10 mouse cellular contexts compared by ENCODE assay signal in genomic region chr7:142146033-142146432, GRCm38 (mm10). TPM values are rescaled to one million over a fixed set of nuclear protein-coding genes. Genes with fewer than 3 reads are reported as not detected.
DNase-seq lines count a peak whose midpoint lies in the region; TF ChIP-seq lines count a peak whose summit lies in the region.
"Had no signal": no experiment of that assay in that cellular context is flagged by ENCODE, and none has a peak within 500 bp of the region (broad histone marks: within the 10 kb centered on the region; RNA-seq: fewer than 3 reads in every experiment).

No protein-coding gene starts in this region.

- DNase-seq in heart, adult 2 months: peak in 1 of 2 experiments; percentile 14
- no peak for DNase-seq in heart, embryonic 10.5 days (ENCODE audit: low spot score)
- peak; percentile 30 to 57 for DNase-seq in B cell, adult 2 months
- DNase-seq in T-cell, adult 2 months (ENCODE audit: low spot score): peak; percentile 19
- peak; percentile 84 for DNase-seq in embryo, embryonic 10.5 days (ENCODE audit: low spot score)
- peak; percentile 59 to 79 for DNase-seq in kidney, postnatal 36 days
- DNase-seq in lung, postnatal 25 days (ENCODE audit: low spot score): peak; percentile 60
- peak; percentile 15 for DNase-seq in testis, postnatal 14 days (ENCODE audit: low spot score)

- H3K9me3 ChIP-seq in heart, embryonic 10.5 days: no peaks in the 10 kb centered on the region

- H3K9ac ChIP-seq in heart, adult 2 months (ENCODE audit: low read depth, low read length): no peak overlapping the region

- H3K4me3 ChIP-seq in heart, adult 2 months: no peak overlapping the region
- H3K4me3 ChIP-seq in heart, embryonic 10.5 days: no peak overlapping the region

- H3K4me1 ChIP-seq in heart, adult 2 months (ENCODE audit: control insufficient read depth, insufficient read depth, low read length): peaks cover 1% of the 10 kb centered on the region; the same call in 1 of the 2 replicates
- 0 out of 2 replicates have a peak, but pooled peaks cover 5% of the 10 kb centered on the region for H3K4me1 ChIP-seq in heart, embryonic 10.5 days

- H3K79me2 ChIP-seq in heart, adult 2 months (replicated peaks; ENCODE audit: control insufficient read depth, insufficient read depth, low read length): no peaks in the 10 kb centered on the region

- TF ChIP-seq CTCF in heart, adult 2 months (IDR thresholded peaks at IDR 0.05): peak; percentile 74

- no peaks in the 10 kb centered on the region for H3K27me3 ChIP-seq in heart, adult 2 months (ENCODE audit: control insufficient read depth, insufficient read depth, low read length)
- peaks cover 17% of the 10 kb centered on the region for H3K27me3 ChIP-seq in heart, embryonic 10.5 days (ENCODE audit: insufficient read depth, poor library complexity, severe bottlenecking)

- WGBS in heart, adult 2 months: 4% methylated on average over 1 of the region's 1 CpGs
- 9% methylated on average over 1 of the region's 1 CpGs for whole genome bisulfite sequencing in heart, embryonic 10.5 days

- intact Hi-C loops in heart, adult 2 months (cut with DNase I): loop anchor here (2.0 to 10.0 kb wide), 2 partner anchors 61 to 139 kb away; no protein-coding TSS in a partner anchor

- no peaks in the 10 kb centered on the region for H3K36me3 ChIP-seq in heart, adult 2 months (ENCODE audit: control insufficient read depth, insufficient read depth, low read length)
- H3K36me3 ChIP-seq in heart, embryonic 10.5 days: no peaks in the 10 kb centered on the region

- TF ChIP-seq EP300 in heart, adult 2 months (IDR thresholded peaks at IDR 0.05; ENCODE audit: insufficient read depth, low read depth, low read length): no peak

- no peak overlapping the region for H3K27ac ChIP-seq in heart, adult 2 months
- no peak overlapping the region for H3K27ac ChIP-seq in heart, embryonic 10.5 days

- TF ChIP-seq POLR2A in heart, adult 2 months (IDR thresholded peaks at IDR 0.05; ENCODE audit: insufficient read depth, low read depth, low read length): no peak

RNA-seq across cellular contexts. Expression of gene Gm45337, which starts 1.6 kb away (rescaled TPM):
- not detected for total RNA-seq in heart, adult 2 months (2021)
- not detected in 2 replicates for polyA plus RNA-seq in heart, adult 2 months (2012; rRNA removed)
- not detected in 2 replicates for polyA plus RNA-seq in heart, embryonic 10.5 days (2016; fragmentation: Nextera tagmentation; extraction: Ambion mirVana)
- total RNA-seq: left cerebral cortex, postnatal 10 days had no signal
- polyA plus RNA-seq: small intestine, adult 2 months had no signal

RNA-seq across cellular contexts. Expression of gene Gm39115, which starts 10.2 kb away (rescaled TPM):
- total RNA-seq in heart, adult 2 months (2021): not detected
- polyA plus RNA-seq in heart, adult 2 months (2012; rRNA removed): not detected in 2 replicates
- polyA plus RNA-seq in heart, embryonic 10.5 days (2016; fragmentation: Nextera tagmentation; extraction: Ambion mirVana): not detected in 2 replicates
- total RNA-seq: left cerebral cortex, postnatal 10 days had no signal
- polyA plus RNA-seq: small intestine, adult 2 months had no signal

RNA-seq across cellular contexts. Expression of gene Gm29735, which starts 10.9 kb away (rescaled TPM):
- not detected for total RNA-seq in heart, adult 2 months (2021)
- polyA plus RNA-seq in heart, adult 2 months (2012; rRNA removed): not detected in 2 replicates
- not detected in 2 replicates for polyA plus RNA-seq in heart, embryonic 10.5 days (2016; fragmentation: Nextera tagmentation; extraction: Ambion mirVana)
- total RNA-seq: left cerebral cortex, postnatal 10 days had no signal
- polyA plus RNA-seq: small intestine, adult 2 months had no signal

RNA-seq across cellular contexts. Expression of gene Gm4553, which starts 19.5 kb away (rescaled TPM):
- not detected for total RNA-seq in heart, adult 2 months (2021)
- not detected in 2 replicates for polyA plus RNA-seq in heart, adult 2 months (2012; rRNA removed)
- polyA plus RNA-seq in heart, embryonic 10.5 days (2016; fragmentation: Nextera tagmentation; extraction: Ambion mirVana): not detected in 2 replicates
- total RNA-seq: left cerebral cortex, postnatal 10 days had no signal
- polyA plus RNA-seq: small intestine, adult 2 months had no signal

RNA-seq across cellular contexts. Expression of gene Gm45618, which starts 25.5 kb away (rescaled TPM):
- not detected for total RNA-seq in heart, adult 2 months (2021)
- not detected in 2 replicates for polyA plus RNA-seq in heart, adult 2 months (2012; rRNA removed)
- not detected in 2 replicates for polyA plus RNA-seq in heart, embryonic 10.5 days (2016; fragmentation: Nextera tagmentation; extraction: Ambion mirVana)
- total RNA-seq: left cerebral cortex, postnatal 10 days had no signal
- polyA plus RNA-seq: small intestine, adult 2 months had no signal
